Mouse (Mus musculus) cerebellum, adult 2 months (tissue): Measurements from ENCODE around the gene Ldb2. TPM values are rescaled to one million over a fixed set of nuclear protein-coding genes. Genes with fewer than 3 reads are reported as not detected.

Experiments
- DNase-seq, 2 experiments: peaks; one replicate each; pipeline ENCODE4 v3.0.0; 2021
- H3K27ac ChIP-seq: fragments of 200-500 bp; 2 replicates; pipeline ENCODE4 v1.5.1; 2012; ENCODE audit warnings: low read length, control low read depth, inconsistent platforms; ENCODE audit not compliant: insufficient read depth
- H3K27me3 ChIP-seq: fragments of 200-500 bp; 2 replicates; pipeline ENCODE4 v1.6.1; 2012; ENCODE audit warnings: inconsistent platforms, mild to moderate bottlenecking, low read length, moderate library complexity; ENCODE audit not compliant: control insufficient read depth, insufficient read depth
- H3K4me1 ChIP-seq: fragments of 200-500 bp; 2 replicates; pipeline ENCODE4 v1.6.1; 2011; ENCODE audit warnings: low read length; ENCODE audit not compliant: control insufficient read depth, insufficient read depth
- H3K4me3 ChIP-seq: fragments of 200-500 bp; replicated peaks from 2 replicates; pipeline ENCODE3; 2011; ENCODE audit warnings: mild to moderate bottlenecking, low read depth, low read length, control low read depth; ENCODE audit not compliant: insufficient read depth
- CTCF ChIP-seq: fragments of 200-500 bp; IDR thresholded peaks from 2 replicates; pipeline ENCODE4 v1.5.1; 2011; ENCODE audit warnings: low read depth, mild to moderate bottlenecking, control low read depth, low read length, moderate library complexity, borderline replicate concordance; ENCODE audit not compliant: insufficient read depth
- POLR2A ChIP-seq: fragments of 200-500 bp; IDR thresholded peaks from 2 replicates; pipeline ENCODE4 v1.6.1; 2011; ENCODE audit warnings: low read length, control low read depth, borderline replicate concordance; ENCODE audit not compliant: insufficient read depth
- WGBS: fragments of 180-500 bp; shearing (Covaris S2); methylation state at CpG from one replicate; pipeline ENCODE4 v1.1.7; 2018; 5-methylcytosine and 5-hydroxymethylcytosine counted together
- polyA plus RNA-seq: library from polyadenylated mRNA; depleted of rRNA; stranded (reverse); fragments of >200 nt; gene quantifications from 2 replicates; pipeline ENCODE4 v1.2.3, GENCODE M21; 2012

Ldb2 gene
- polyA plus RNA-seq, 1 experiment, result 12.6 TPM

GRCm38 (mm10) chr5:44693674-44694073 is 105.8 kb downstream of the Ldb2 start:
- no peak for DNase-seq
- no peak for TF ChIP-seq POLR2A
- no peak for TF ChIP-seq CTCF

DNA sequence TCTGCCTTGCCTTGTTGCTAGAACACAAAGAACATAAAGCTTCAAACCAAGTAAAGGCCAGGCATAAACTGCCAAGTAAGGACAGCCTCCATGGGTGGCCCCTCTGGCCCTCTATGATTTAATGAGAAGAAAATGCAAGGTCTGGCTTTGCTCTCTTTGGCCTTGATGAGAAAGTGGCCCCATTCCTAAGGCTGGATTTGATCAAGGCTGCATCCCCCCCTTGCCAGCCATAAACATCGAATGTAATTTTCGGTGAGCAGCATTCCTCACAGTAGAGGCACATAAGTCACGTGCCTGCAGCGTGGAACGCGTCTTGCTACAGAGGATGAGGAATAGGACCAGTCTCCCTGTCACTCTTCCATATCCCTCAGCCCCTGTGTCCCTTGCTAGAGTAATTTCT is 113.1 kb downstream of the Ldb2 start:
- H3K4me3 ChIP-seq, result no peak overlapping the region
- WGBS, result 78% methylated on average over 6 of the region's 6 CpGs
- H3K27ac ChIP-seq, result no peak overlapping the region
- TF ChIP-seq CTCF (no peak), POLR2A (no peak)
- DNase-seq, result no peak
- H3K27me3 ChIP-seq, result no peaks in the 10 kb centered on the region
- no peaks in the 10 kb centered on the region for H3K4me1 ChIP-seq

More at GRCm38 (mm10) chr5:44693674-44694073, 105.8 kb downstream of the Ldb2 start:
- Histone ChIP-seq H3K4me1 (no peaks in the 10 kb centered on the region), H3K27me3 (no peaks in the 10 kb centered on the region), H3K27ac (no peak overlapping the region), H3K4me3 (no peak overlapping the region)
- 14% methylated on average over 5 of the region's 5 CpGs for WGBS

DNA sequence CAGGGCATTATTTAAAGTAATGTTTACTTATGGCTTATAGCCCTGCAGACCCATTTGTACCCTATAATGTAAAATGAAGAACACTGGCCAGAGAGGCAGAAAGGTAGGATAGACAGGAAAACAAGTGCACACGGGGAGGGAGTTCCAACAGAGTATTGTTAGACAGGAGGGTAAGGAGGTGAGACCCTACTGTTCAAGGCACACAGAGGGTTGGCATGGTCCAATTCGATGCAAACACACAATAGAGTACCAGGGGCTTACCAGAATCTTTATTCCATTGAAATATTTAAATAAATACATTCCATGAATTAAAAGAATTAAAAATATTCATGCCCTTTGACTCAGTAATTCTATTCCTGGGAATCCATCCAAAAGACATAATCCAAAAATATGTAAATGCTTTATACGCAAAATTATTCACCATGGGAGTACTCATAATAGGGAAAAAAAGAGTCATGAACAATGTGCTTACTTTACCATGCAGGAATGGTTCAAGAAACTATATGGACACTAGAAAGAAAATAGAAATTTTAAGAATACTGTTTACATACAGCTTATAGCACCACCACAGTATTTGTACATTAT is 118.3 kb downstream of the Ldb2 start:
- H3K4me3 ChIP-seq, result no peak overlapping the region
- DNase-seq, result no peak
- 45% methylated on average over 3 of the region's 3 CpGs for WGBS
- no peaks in the 10 kb centered on the region for H3K4me1 ChIP-seq
- H3K27me3 ChIP-seq, result no peaks in the 10 kb centered on the region
- no peak for TF ChIP-seq POLR2A
- no peak for TF ChIP-seq CTCF
- no peak overlapping the region for H3K27ac ChIP-seq

GRCm38 (mm10) chr5:44677814-44678213 is 121.7 kb downstream of the Ldb2 start:
- Histone ChIP-seq H3K27me3 (no peaks in the 10 kb centered on the region), H3K27ac (no peak overlapping the region), H3K4me3 (no peak overlapping the region), H3K4me1 (no peaks in the 10 kb centered on the region)
- 53% methylated on average over 5 of the region's 5 CpGs for WGBS
- DNase-seq, result no peak
- TF ChIP-seq POLR2A, result no peak
- no peak for TF ChIP-seq CTCF

GRCm38 (mm10) chr5:44676145-44676754 is 123.2 kb downstream of the Ldb2 start:
- H3K27me3 ChIP-seq, result no peaks in the 10 kb centered on the region
- no peak overlapping the region for H3K27ac ChIP-seq
- no peak for TF ChIP-seq CTCF
- no peak for TF ChIP-seq POLR2A
- DNase-seq, result no peak
- no peak overlapping the region for H3K4me3 ChIP-seq
- 69% methylated on average over 5 of the region's 5 CpGs for WGBS
- H3K4me1 ChIP-seq, result no peaks in the 10 kb centered on the region

- no peaks in the 10 kb centered on the region for H3K27me3 ChIP-seq
- no peak overlapping the region for H3K4me3 ChIP-seq
- TF ChIP-seq CTCF (no peak), POLR2A (no peak)
- no peaks in the 10 kb centered on the region for H3K4me1 ChIP-seq
- no peak overlapping the region for H3K27ac ChIP-seq
- WGBS, result 44% methylated on average over 2 of the region's 2 CpGs
- DNase-seq, result no peak
Observed at GRCm38 (mm10) chr5:44670336-44670735, 129.1 kb downstream of the Ldb2 start.

GRCm38 (mm10) chr5:44667907-44668306 is 131.6 kb downstream of the Ldb2 start:
- TF ChIP-seq CTCF, result no peak

DNA sequence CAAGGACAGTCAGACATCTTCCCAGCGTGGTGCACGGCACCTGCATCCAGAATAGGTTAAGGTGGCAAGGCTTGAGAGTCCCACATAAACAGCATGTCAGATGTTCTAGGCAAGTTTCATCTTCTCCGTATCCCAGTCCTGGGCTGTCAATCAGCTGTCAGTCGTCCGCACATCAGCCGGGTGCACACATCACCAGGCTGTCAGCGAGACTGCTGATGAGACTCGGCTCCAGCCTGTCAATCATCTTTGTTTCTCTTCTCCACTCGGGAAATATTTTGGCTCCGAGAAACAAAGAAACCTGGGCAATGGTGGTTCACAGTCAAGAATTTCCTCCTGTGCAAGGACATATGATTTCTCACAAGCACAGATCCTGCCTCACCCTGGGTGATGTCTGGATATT is 132.1 kb downstream of the Ldb2 start:
- Histone ChIP-seq H3K4me1 (no peaks in the 10 kb centered on the region), H3K4me3 (no peak overlapping the region), H3K27me3 (no peaks in the 10 kb centered on the region), H3K27ac (no peak overlapping the region)
- TF ChIP-seq POLR2A, result no peak
- TF ChIP-seq CTCF, result no peak
- DNase-seq, result no peak
- 30% methylated on average over 10 of the region's 10 CpGs for WGBS

More at GRCm38 (mm10) chr5:44667907-44668306, 131.6 kb downstream of the Ldb2 start:
- WGBS, result 28% methylated on average over 3 of the region's 3 CpGs
- Histone ChIP-seq H3K27me3 (no peaks in the 10 kb centered on the region), H3K27ac (no peak overlapping the region), H3K4me1 (no peaks in the 10 kb centered on the region), H3K4me3 (no peak overlapping the region)
- DNase-seq, result no peak
